Mouse (Mus musculus) kidney, embryonic 15.5 days (tissue): ENCODE measurements at regions not wholly inside any gene's neighbourhood (a gene's known extent, or its start where the extent isn't known, plus 50 kb on each side); places are given as distances from the start of the nearest gene placed in this dataset.

ENCODE experiments used
- ATAC-seq: fragments of 200-750 bp; cut with Nextera tagmentation; replicated peaks from 2 replicates; pipeline ENCODE4 v1.8.0; 2017; ENCODE audit warnings: moderate TSS enrichment; ENCODE audit not compliant: low FRiP score
- H3K27ac ChIP-seq: fragments of 300-500 bp; sonication (generic); 2 replicates; pipeline ENCODE4 v1.5.1; 2015; ENCODE audit warnings: mild to moderate bottlenecking, inconsistent platforms
- H3K27me3 ChIP-seq: fragments of 300-500 bp; sonication (generic); 2 replicates; pipeline ENCODE4 v1.6.1; 2015; ENCODE audit warnings: inconsistent platforms
- H3K36me3 ChIP-seq: fragments of 300-500 bp; sonication (generic); 2 replicates; pipeline ENCODE4 v1.6.1; 2015; ENCODE audit warnings: inconsistent platforms
- H3K4me1 ChIP-seq: fragments of 300-500 bp; sonication (generic); 2 replicates; pipeline ENCODE4 v1.6.1; 2015; ENCODE audit warnings: inconsistent platforms
- H3K4me2 ChIP-seq: fragments of 300-500 bp; sonication (generic); 2 replicates; pipeline ENCODE4 v1.6.1; 2015; ENCODE audit warnings: moderate library complexity, mild to moderate bottlenecking, inconsistent platforms
- H3K4me3 ChIP-seq: fragments of 300-500 bp; sonication (generic); replicated peaks from 2 replicates; pipeline ENCODE4 v1.5.1; 2015; ENCODE audit warnings: mild to moderate bottlenecking, inconsistent platforms
- H3K9ac ChIP-seq: fragments of 300-500 bp; sonication (generic); 2 replicates; pipeline ENCODE4 v1.6.1; 2015; ENCODE audit warnings: mild to moderate bottlenecking, inconsistent platforms
- H3K9me3 ChIP-seq: fragments of 300-500 bp; sonication (generic); replicated peaks from 2 replicates; pipeline ENCODE4 v1.6.1; 2016; ENCODE audit warnings: inconsistent platforms
- WGBS: fragments of 180-500 bp; shearing (Covaris S2); methylation state at CpG from one replicate; pipeline ENCODE4 v1.1.7; 2015; ENCODE audit warnings: mixed read lengths; 5-methylcytosine and 5-hydroxymethylcytosine counted together

- no peak overlapping the region for H3K9ac ChIP-seq
- H3K4me2 ChIP-seq: no peak overlapping the region
- H3K27ac ChIP-seq: no peak overlapping the region
- no peaks in the 10 kb centered on the region for H3K36me3 ChIP-seq
- H3K4me1 ChIP-seq: peaks cover 27% of the 10 kb centered on the region
- no peak overlapping the region for H3K4me3 ChIP-seq
- no peak for ATAC-seq
- no peaks in the 10 kb centered on the region for H3K9me3 ChIP-seq
- WGBS: 54% methylated on average over 5 of the region's 5 CpGs
- no peaks in the 10 kb centered on the region for H3K27me3 ChIP-seq
These were observed 53.2 kb upstream of the Ddah1 start for GRCm38 (mm10) chr3:145705317-145705716.

GRCm38 (mm10) chr3:145704054-145704453 lies 54.3 kb upstream of the Ccn1 start:
- ATAC-seq: no peak
- WGBS: 66% methylated on average over 9 of the region's 9 CpGs
- peaks cover 27% of the 10 kb centered on the region for H3K4me1 ChIP-seq
- H3K4me3 ChIP-seq: no peak overlapping the region
- peak overlapping the region; percentile 86 for H3K27ac ChIP-seq
- H3K36me3 ChIP-seq: no peaks in the 10 kb centered on the region
- no peaks in the 10 kb centered on the region for H3K27me3 ChIP-seq
- H3K9me3 ChIP-seq: no peaks in the 10 kb centered on the region
- H3K4me2 ChIP-seq: no peak overlapping the region
- H3K9ac ChIP-seq: no peak overlapping the region

- 7% methylated on average over 11 of the region's 11 CpGs for WGBS
- peaks cover 27% of the 10 kb centered on the region for H3K4me1 ChIP-seq
- ATAC-seq: peak; percentile 80
- H3K36me3 ChIP-seq: no peaks in the 10 kb centered on the region
- 0 out of 2 replicates have a peak overlapping the region, but pooled peaks have one; percentile 15 for H3K4me2 ChIP-seq
- no peak overlapping the region for H3K4me3 ChIP-seq
- no peaks in the 10 kb centered on the region for H3K27me3 ChIP-seq
- no peak overlapping the region for H3K9ac ChIP-seq
- H3K27ac ChIP-seq: peak overlapping the region; percentile 86
- H3K9me3 ChIP-seq: no peaks in the 10 kb centered on the region
These were observed 53.7 kb upstream of the Ccn1 start for GRCm38 (mm10) chr3:145703411-145703924.

- peak overlapping the region; percentile 86 for H3K27ac ChIP-seq
- H3K27me3 ChIP-seq: no peaks in the 10 kb centered on the region
- H3K9me3 ChIP-seq: no peaks in the 10 kb centered on the region
- no peak overlapping the region for H3K4me3 ChIP-seq
- no peaks in the 10 kb centered on the region for H3K36me3 ChIP-seq
- ATAC-seq: no peak
- peaks cover 27% of the 10 kb centered on the region for H3K4me1 ChIP-seq
- WGBS: 55% methylated on average over 5 of the region's 5 CpGs
- H3K4me2 ChIP-seq: no peak overlapping the region
- no peak overlapping the region for H3K9ac ChIP-seq
These were observed 53.0 kb upstream of the Ccn1 start for GRCm38 (mm10) chr3:145702739-145703138.

GRCm38 (mm10) chr3:145701945-145702344 lies 52.2 kb upstream of the Ccn1 start:
- H3K36me3 ChIP-seq: no peaks in the 10 kb centered on the region
- no peak overlapping the region for H3K9ac ChIP-seq
- H3K9me3 ChIP-seq: no peaks in the 10 kb centered on the region
- H3K27me3 ChIP-seq: no peaks in the 10 kb centered on the region
- WGBS: 75% methylated on average over 6 of the region's 6 CpGs
- H3K4me1 ChIP-seq: peaks cover 27% of the 10 kb centered on the region
- no peak overlapping the region for H3K27ac ChIP-seq
- H3K4me2 ChIP-seq: no peak overlapping the region
- no peak; the same call in 1 of the 2 replicates for ATAC-seq
- H3K4me3 ChIP-seq: no peak overlapping the region
